Comparison of ENCODE assay signal across 11 mouse cellular contexts in genomic region chr4:133051550-133051865, GRCm38 (mm10). TPM values are rescaled to one million over a fixed set of nuclear protein-coding genes. Genes with fewer than 3 reads are reported as not detected.
DNase-seq lines count a peak whose midpoint lies in the region; ATAC-seq and TF ChIP-seq lines count a peak whose summit lies in the region.
"Had no signal": no experiment of that assay in that cellular context is flagged by ENCODE, and none has a peak within 500 bp of the region (broad histone marks: within the 10 kb centered on the region; RNA-seq: fewer than 3 reads in every experiment).

No protein-coding gene starts in this region.

- H3K4me3 ChIP-seq in kidney, adult 2 months (ENCODE audit: insufficient read depth, low read depth, low read length), result no peak overlapping the region
- H3K4me3 ChIP-seq in embryonic facial prominence, embryonic 10.5 days, result peak overlapping the region; percentile 37
- H3K4me3 ChIP-seq in hindbrain, embryonic 13.5 days, result no peak overlapping the region
- H3K4me3 ChIP-seq in midbrain, embryonic 15.5 days, result no peak overlapping the region

- H3K36me3 ChIP-seq in kidney, adult 2 months (ENCODE audit: control insufficient read depth, insufficient read depth, low read length), result no peaks in the 10 kb centered on the region
- peaks cover 32% of the 10 kb centered on the region for H3K36me3 ChIP-seq in embryonic facial prominence, embryonic 10.5 days (replicated peaks)
- peaks cover 11% of the 10 kb centered on the region for H3K36me3 ChIP-seq in hindbrain, embryonic 13.5 days
- no peaks in the 10 kb centered on the region for H3K36me3 ChIP-seq in midbrain, embryonic 15.5 days (replicated peaks)

- no peak for DNase-seq in kidney, adult 2 months
- no peak for DNase-seq in kidney, postnatal 4 days
- no peak for DNase-seq in embryonic facial prominence, embryonic 10.5 days (ENCODE audit: low spot score)
- no peak for DNase-seq in frontal cortex, postnatal 14 days (ENCODE audit: low spot score in 2 of 2)
- DNase-seq in embryo, embryonic 10.5 days (ENCODE audit: low spot score), result no peak
- no peak for DNase-seq in adrenal gland, postnatal 36 days
- DNase-seq: kidney, adult 8-10 months had no signal

- H3K4me1 ChIP-seq in kidney, adult 2 months (ENCODE audit: control insufficient read depth, insufficient read depth, low read length), result peaks cover 62% of the 10 kb centered on the region
- peaks cover 100% of the 10 kb centered on the region for H3K4me1 ChIP-seq in embryonic facial prominence, embryonic 10.5 days
- H3K4me1 ChIP-seq in hindbrain, embryonic 13.5 days (replicated peaks), result peaks cover 89% of the 10 kb centered on the region
- H3K4me1 ChIP-seq in midbrain, embryonic 15.5 days, result peaks cover 79% of the 10 kb centered on the region

- no peak for TF ChIP-seq CTCF in kidney, adult 2 months (conservative IDR thresholded peaks at IDR 0.05; ENCODE audit: insufficient read depth, insufficient read length, low read depth, low read length)

- H3K9ac ChIP-seq in hindbrain, embryonic 13.5 days, result peak overlapping the region; percentile 59
- 0 out of 2 replicates have a peak overlapping the region, but pooled peaks have one; percentile 2 for H3K9ac ChIP-seq in midbrain, embryonic 15.5 days

- WGBS in kidney, adult 2 months, result 60% methylated on average over 14 of the region's 14 CpGs
- WGBS in embryonic facial prominence, embryonic 10.5 days, result 38% methylated on average over 14 of the region's 14 CpGs
- 66% methylated on average over 14 of the region's 14 CpGs for WGBS in hindbrain, embryonic 13.5 days
- 41% methylated on average over 14 of the region's 14 CpGs for WGBS in midbrain, embryonic 15.5 days

- H3K4me2 ChIP-seq in hindbrain, embryonic 13.5 days, result 0 out of 2 replicates have a peak overlapping the region, but pooled peaks have one; percentile 6
- H3K4me2 ChIP-seq in midbrain, embryonic 15.5 days, result 0 out of 2 replicates have a peak overlapping the region, but pooled peaks have one; percentile 14
- H3K4me2 ChIP-seq: liver, embryonic 11.5 days had no signal

- H3K9me3 ChIP-seq in embryonic facial prominence, embryonic 10.5 days, result no peaks in the 10 kb centered on the region
- H3K9me3 ChIP-seq in hindbrain, embryonic 13.5 days, result no peaks in the 10 kb centered on the region
- H3K9me3 ChIP-seq in midbrain, embryonic 15.5 days, result no peaks in the 10 kb centered on the region
- H3K9me3 ChIP-seq: G1E had no signal

- TF ChIP-seq POLR2A in kidney, adult 2 months (IDR thresholded peaks at IDR 0.05; ENCODE audit: low read depth, low read length), result no peak

- ATAC-seq in hindbrain, embryonic 13.5 days (ENCODE audit: low FRiP score), result no peak
- ATAC-seq in midbrain, embryonic 15.5 days (replicated peaks), result no peak

- no peaks in the 10 kb centered on the region for H3K27me3 ChIP-seq in kidney, adult 2 months (replicated peaks; ENCODE audit: control insufficient read depth, insufficient read depth, low read length)
- no peaks in the 10 kb centered on the region for H3K27me3 ChIP-seq in embryonic facial prominence, embryonic 10.5 days (replicated peaks; ENCODE audit: low read depth, poor library complexity, severe bottlenecking)
- H3K27me3 ChIP-seq in hindbrain, embryonic 13.5 days, result no peaks in the 10 kb centered on the region
- no peaks in the 10 kb centered on the region for H3K27me3 ChIP-seq in midbrain, embryonic 15.5 days (replicated peaks)

- peak overlapping the region; percentile 86; the same call in 1 of the 2 replicates for H3K27ac ChIP-seq in kidney, adult 2 months (ENCODE audit: insufficient read depth, low read depth, low read length)
- peak overlapping the region; percentile 82 for H3K27ac ChIP-seq in embryonic facial prominence, embryonic 10.5 days (replicated peaks)
- H3K27ac ChIP-seq in hindbrain, embryonic 13.5 days, result peak overlapping the region; percentile 85
- peak overlapping the region; percentile 62 for H3K27ac ChIP-seq in midbrain, embryonic 15.5 days

RNA-seq across cellular contexts. Expression of gene Ahdc1, which starts 40.4 kb away (rescaled TPM):
- 22.2 and 23.3 TPM in 2 replicates for polyA plus RNA-seq in kidney, adult 2 months (2012; rRNA removed)
- 11.5 and 11.6 TPM in 2 replicates for polyA plus RNA-seq in embryonic facial prominence, embryonic 10.5 days (2016; fragmentation: Nextera tagmentation; extraction: Ambion mirVana)
- 11.0 and 12.5 TPM in 2 replicates for polyA plus RNA-seq in hindbrain, embryonic 13.5 days (2015; fragmentation: Nextera tagmentation; extraction: Ambion mirVana)
- polyA plus RNA-seq in midbrain, embryonic 15.5 days (2015; fragmentation: Nextera tagmentation; extraction: Ambion mirVana), result 13.5 and 14.4 TPM in 2 replicates
- total RNA-seq in adrenal gland, postnatal 36 days (2021), result 10 to 100 TPM; 63.7 to 74.1 TPM
